ENCODE assay signal across 12 mouse cellular contexts in the genomic region with DNA sequence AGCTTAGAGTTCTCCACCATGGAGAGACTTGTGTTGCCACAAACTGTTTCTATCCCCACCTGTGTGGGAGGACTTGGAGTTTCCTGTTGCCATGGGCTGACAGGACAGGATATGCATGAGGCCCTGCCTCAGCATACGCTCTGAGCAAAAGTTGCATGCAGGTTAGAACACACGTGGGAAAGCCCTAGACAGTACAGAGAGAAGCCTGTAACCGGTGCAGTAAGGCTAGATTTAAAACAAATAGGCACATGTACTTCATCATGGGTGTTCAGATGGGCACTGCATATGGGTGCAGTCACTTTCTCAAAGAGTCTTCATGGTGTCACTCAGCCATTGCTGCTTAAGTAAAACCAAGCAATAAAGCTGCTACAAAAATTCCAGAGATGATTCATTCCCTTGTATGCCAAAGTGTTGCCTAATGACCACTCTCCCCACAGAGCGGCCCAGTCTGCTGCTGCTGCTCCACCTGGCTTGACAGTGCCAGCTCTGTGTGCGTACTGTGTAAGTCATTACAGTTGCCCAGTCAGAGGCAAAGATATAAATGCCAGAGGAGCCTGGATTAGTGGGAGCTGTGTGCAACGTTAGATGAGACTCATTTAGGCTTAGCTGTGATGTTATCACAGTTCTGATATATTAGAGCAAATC. TPM values are rescaled to one million over a fixed set of nuclear protein-coding genes. Genes with fewer than 3 reads are reported as not detected.
A peak's percentile ranks its signal among the peaks of the same experiment; 100 is the strongest.
DNase-seq lines count a peak whose midpoint lies in the region; ATAC-seq and TF ChIP-seq lines count a peak whose summit lies in the region.
"Had no signal": no experiment of that assay in that cellular context is flagged by ENCODE, and none has a peak within 500 bp of the region (broad histone marks: within the 10 kb centered on the region; RNA-seq: fewer than 3 reads in every experiment).

No protein-coding gene starts in this region.

- TF ChIP-seq CTCF in liver, postnatal 0 days (IDR thresholded peaks at IDR 0.05; ENCODE audit: low read depth) = no peak

- H3K4me2 ChIP-seq in hindbrain, embryonic 12.5 days (replicated peaks) = no peak overlapping the region
- H3K4me2 ChIP-seq in liver, postnatal 0 days (ENCODE audit: low read depth, low read length) = no peak overlapping the region
- H3K4me2 ChIP-seq: hindbrain, embryonic 15.5 days; neural tube, embryonic 13.5 days had no signal

- 90% methylated on average over 6 of the region's 6 CpGs for WGBS in hindbrain, embryonic 12.5 days
- 74% methylated on average over 6 of the region's 6 CpGs for WGBS in liver, postnatal 0 days (ENCODE audit: insufficient replicate concordance)

- ATAC-seq in hindbrain, embryonic 12.5 days (ENCODE audit: low FRiP score) = no peak
- no peak for ATAC-seq in liver, postnatal 0 days

- H3K27me3 ChIP-seq in hindbrain, embryonic 12.5 days = no peaks in the 10 kb centered on the region
- no peaks in the 10 kb centered on the region for H3K27me3 ChIP-seq in liver, postnatal 0 days (ENCODE audit: insufficient read depth, low read length)
- H3K27me3 ChIP-seq: hindbrain, embryonic 15.5 days; neural tube, embryonic 13.5 days had no signal

- no peak overlapping the region for H3K9ac ChIP-seq in hindbrain, embryonic 12.5 days
- no peak overlapping the region for H3K9ac ChIP-seq in liver, postnatal 0 days (replicated peaks)
- H3K9ac ChIP-seq: hindbrain, embryonic 15.5 days; neural tube, embryonic 13.5 days had no signal

- TF ChIP-seq EP300 in liver, postnatal 0 days (IDR thresholded peaks at IDR 0.05; ENCODE audit: low read depth) = no peak

- peak; percentile 70 for DNase-seq in adrenal gland, adult 2 months
- no peak for DNase-seq in adrenal gland, postnatal 4 days (ENCODE audit: low spot score in 2 of 2)
- peak; percentile 13 for DNase-seq in thymus, postnatal 4 days
- no peak for DNase-seq in thymus, adult 18-20 months
- DNase-seq in cerebellum, postnatal 36 days = peak; percentile 65 to 68
- DNase-seq in frontal cortex, adult 2 months (ENCODE audit: extremely low spot score in 1 of 2, low spot score in 1 of 2) = no peak
- DNase-seq in liver, postnatal 0 days = no peak
- DNase-seq: kidney, postnatal 36 days; right cerebral cortex, postnatal 14 days had no signal

- no peak overlapping the region for H3K4me3 ChIP-seq in hindbrain, embryonic 12.5 days
- no peak overlapping the region for H3K4me3 ChIP-seq in liver, postnatal 0 days (ENCODE audit: low read depth, low read length)
- H3K4me3 ChIP-seq: hindbrain, embryonic 15.5 days; neural tube, embryonic 13.5 days had no signal

- no peaks in the 10 kb centered on the region for H3K9me3 ChIP-seq in hindbrain, embryonic 12.5 days (replicated peaks)
- no peaks in the 10 kb centered on the region for H3K9me3 ChIP-seq in liver, postnatal 0 days (ENCODE audit: low read length)
- H3K9me3 ChIP-seq: hindbrain, embryonic 15.5 days; neural tube, embryonic 13.5 days had no signal

- H3K36me3 ChIP-seq in hindbrain, embryonic 12.5 days = peaks cover 62% of the 10 kb centered on the region
- H3K36me3 ChIP-seq in liver, postnatal 0 days (replicated peaks; ENCODE audit: insufficient read depth, low read length) = peaks cover 59% of the 10 kb centered on the region

- no peak overlapping the region for H3K27ac ChIP-seq in hindbrain, embryonic 12.5 days
- H3K27ac ChIP-seq in liver, postnatal 0 days (ENCODE audit: low read depth) = no peak overlapping the region
- H3K27ac ChIP-seq: hindbrain, embryonic 15.5 days; neural tube, embryonic 13.5 days had no signal

- 0 out of 2 replicates have a peak, but pooled peaks cover 2% of the 10 kb centered on the region for H3K4me1 ChIP-seq in hindbrain, embryonic 12.5 days
- H3K4me1 ChIP-seq in liver, postnatal 0 days (ENCODE audit: insufficient read depth) = peaks cover 14% of the 10 kb centered on the region

RNA-seq across cellular contexts. Expression of a gene that starts 2.0 kb away (rescaled TPM):
- total RNA-seq in adrenal gland, adult 2 months (2021) = under 1 TPM; 0.52 to 0.75 TPM
- polyA plus RNA-seq in adrenal gland, adult 2 months (2012; rRNA removed) = 1.8 and 2.7 TPM in 2 replicates
- under 1 TPM; 0.76 to 0.84 TPM for total RNA-seq in adrenal gland, postnatal 4 days (2021)
- 1.9 and 2.8 TPM in 2 replicates for polyA plus RNA-seq in hindbrain, embryonic 12.5 days (2016; fragmentation: Nextera tagmentation; extraction: Ambion mirVana)
- polyA plus RNA-seq in frontal cortex, adult 2 months (2012; rRNA removed) = 0.69 and 0.70 TPM in 2 replicates
- polyA plus RNA-seq in liver, postnatal 0 days (2015; fragmentation: Nextera tagmentation; extraction: Ambion mirVana) = 0.51 and 0.88 TPM in 2 replicates

Comparison
In these comparisons a context has a peak if more than half of its experiments do, and no peak if none do; other contexts are left out.
1. DNase-seq: peak in adrenal gland, adult 2 months (single experiment), thymus, postnatal 4 days (single experiment) and cerebellum, postnatal 36 days (2 of 2); none in adrenal gland, postnatal 4 days (0 of 2), thymus, adult 18-20 months (0 of 2), frontal cortex, adult 2 months (0 of 2) and liver, postnatal 0 days (single experiment).